Mouse (Mus musculus) liver, adult 10 weeks (tissue): ENCODE data around the gene Ap4e1. TPM values are rescaled to one million over a fixed set of nuclear protein-coding genes. Genes with fewer than 3 reads are reported as not detected.

Experiments
- polyA plus RNA-seq: library from polyadenylated mRNA; stranded (reverse); fragments of 350-450 nt; fragmentation: Illumina TruSeq; extraction: RNeasy Lipid Tissue Mini Kit (QIAGEN cat#74804); gene quantifications from one replicate; pipeline ENCODE4 v1.2.3, GENCODE M21; 2014; ENCODE audit warnings: low read depth, low replicate concordance

Ap4e1 gene
- polyA plus RNA-seq = 6.0 TPM

DNA sequence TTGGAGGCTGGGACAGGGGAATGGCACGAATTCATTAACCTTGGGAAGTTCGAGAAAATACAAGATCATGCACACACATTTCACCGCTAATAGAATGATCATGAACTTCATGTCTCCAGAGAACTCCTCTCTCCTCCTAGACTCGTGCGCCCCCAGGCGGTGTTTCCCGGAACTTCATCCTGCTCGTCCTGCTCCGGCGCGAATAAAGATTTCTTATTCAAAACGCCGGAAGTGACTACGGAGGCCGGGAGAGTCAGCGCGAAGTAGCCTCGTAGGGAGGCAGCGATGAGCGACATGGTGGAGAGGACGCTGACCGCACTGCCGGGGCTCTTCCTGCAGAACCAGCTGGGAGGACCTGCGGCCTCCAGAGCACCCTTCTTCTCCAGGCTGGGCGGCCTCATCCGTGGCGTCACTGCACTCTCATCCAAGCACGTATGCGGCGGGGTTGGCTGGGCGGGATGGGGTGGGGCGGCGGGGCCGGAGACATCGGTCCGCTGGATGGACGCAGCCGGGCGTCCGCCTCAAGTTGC lies at the start of gene Ap4e1:
Gene Ap4e1 (plus strand): TSS at position 249 of the 530 bp plus-strand sequence.

DNA sequence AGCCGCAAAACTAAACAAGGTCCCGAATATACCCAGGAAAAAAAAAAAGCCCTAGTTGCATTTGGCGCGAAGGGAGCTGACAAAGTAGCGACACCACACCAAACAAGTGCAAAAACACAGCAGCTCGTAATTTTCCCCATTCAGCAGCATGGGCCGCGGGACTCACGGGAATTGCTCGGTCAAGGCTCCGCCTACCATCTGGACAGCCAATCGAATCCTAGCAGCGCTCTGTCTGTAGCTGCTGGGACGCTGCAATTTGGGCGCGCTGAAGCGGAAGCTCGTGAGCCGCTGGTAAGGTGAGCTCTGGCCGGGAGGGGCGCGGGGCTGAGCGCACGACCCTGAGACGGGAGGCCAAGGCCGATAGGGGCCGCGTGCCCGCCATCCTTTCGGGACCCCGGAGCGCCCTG lies 61.9 kb downstream of the Ap4e1 start, which contains the start of gene Blvra:
Gene Blvra (plus strand): TSS at position 231 of the 407 bp plus-strand sequence.

Other genes with a start within 250 kb of the Ap4e1 start
- gene Usp50, start 225.2 kb upstream of the Ap4e1 start, polyA plus RNA-seq = 0.74 TPM
- gene Trpm7, start 132.5 kb upstream of the Ap4e1 start, polyA plus RNA-seq = 68.0 TPM
- gene Sppl2a, start 75.5 kb upstream of the Ap4e1 start, polyA plus RNA-seq = 165 TPM
- gene Blvra, start 61.9 kb downstream of the Ap4e1 start, polyA plus RNA-seq = 15.4 TPM
- 0.58 TPM for gene Ncaph, start 125.2 kb downstream of the Ap4e1 start, polyA plus RNA-seq
- gene Itpripl1, start 134.7 kb downstream of the Ap4e1 start, polyA plus RNA-seq = 1.6 TPM
- gene 1810024B03Rik, start 199.6 kb downstream of the Ap4e1 start, polyA plus RNA-seq = 0.79 TPM
- 18.8 TPM for gene Snrnp200, start 199.7 kb downstream of the Ap4e1 start, polyA plus RNA-seq
- 17.7 TPM for gene Ciao1, start 239.1 kb downstream of the Ap4e1 start, polyA plus RNA-seq
- 21.4 TPM for gene Tmem127, start 239.2 kb downstream of the Ap4e1 start, polyA plus RNA-seq